18 mouse cellular contexts compared by ENCODE assay signal in the genomic region with DNA sequence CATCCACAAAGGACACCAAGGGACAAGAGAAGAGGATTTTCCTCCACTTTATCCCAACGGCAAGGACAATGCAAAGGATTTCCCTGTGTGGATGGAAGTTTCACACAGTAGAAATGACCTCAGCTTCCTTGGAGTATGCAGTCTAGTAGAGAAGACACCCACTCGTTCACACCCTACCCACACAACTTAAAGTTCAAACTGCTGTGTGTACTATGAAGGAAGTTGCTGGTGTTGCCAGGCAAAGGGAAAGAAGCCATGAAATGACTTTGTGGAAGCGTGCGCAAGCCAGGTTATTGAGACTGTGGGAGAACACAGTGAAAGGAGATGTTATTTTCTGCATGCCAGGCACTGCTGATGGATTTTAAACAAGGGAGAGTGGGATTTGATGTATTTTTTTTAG.
DNase-seq lines count a peak whose midpoint lies in the region; ATAC-seq lines count a peak whose summit lies in the region.
"Had no signal": no experiment of that assay in that cellular context is flagged by ENCODE, and none has a peak within 500 bp of the region (broad histone marks: within the 10 kb centered on the region; RNA-seq: fewer than 3 reads in every experiment).

No protein-coding gene starts in this region.

- no peak for ATAC-seq in CD4-positive, CD25-positive, alpha-beta regulatory T cell, adult 4 months
- ATAC-seq: forebrain, embryonic 16.5 days; hindbrain, embryonic 16.5 days; intestine, embryonic 15.5 days; lung, postnatal 0 days had no signal

- DNase-seq in layer of hippocampus, adult 11-12 months (ENCODE audit: low spot score), result peak; percentile 8
- no peak for DNase-seq in layer of hippocampus, postnatal 25 days (ENCODE audit: extremely low spot score in 1 of 2, low spot score in 1 of 2)
- DNase-seq in frontal cortex, adult 2 months (ENCODE audit: extremely low spot score in 1 of 2, low spot score in 1 of 2), result peak; percentile 41 to 68
- DNase-seq in left cerebral cortex, postnatal 14 days (ENCODE audit: low spot score in 2 of 2), result peak; percentile 26 to 52
- peak; percentile 40 for DNase-seq in right cerebral cortex, postnatal 25 days
- DNase-seq in cerebellum, adult 9-11 months, result no peak
- no peak for DNase-seq in kidney, postnatal 10 days
- DNase-seq: adrenal gland, postnatal 14 days; cerebellum, postnatal 10 days; gastrocnemius, adult 2 months; heart, postnatal 4 days; kidney, adult 8-10 months; kidney, postnatal 14 days had no signal

- intact Hi-C loops in left cerebral cortex, postnatal 14 days (cut with DNase I), result no loop called here

Comparison
In these comparisons a context has a peak if more than half of its experiments do, and no peak if none do; other contexts are left out.
1. DNase-seq: peak in layer of hippocampus, adult 11-12 months (single experiment), frontal cortex, adult 2 months (2 of 2), left cerebral cortex, postnatal 14 days (2 of 2) and right cerebral cortex, postnatal 25 days (single experiment); none in layer of hippocampus, postnatal 25 days (0 of 2), cerebellum, adult 9-11 months (single experiment) and kidney, postnatal 10 days (single experiment).